Mouse (Mus musculus): ENCODE data around the gene Tbc1d2b. TPM values are rescaled to one million over a fixed set of nuclear protein-coding genes. Genes with fewer than 3 reads are reported as not detected.

Gene Tbc1d2b
- polyA plus RNA-seq, 1 experiment, result 2.9 TPM

GRCm38 (mm10) chr9:90303101-90303835 lies 32.7 kb upstream of the Tbc1d2b start:
- Histone ChIP-seq H3K79me2 (ENCODE audit: control insufficient read depth, insufficient read depth) (no peaks in the 10 kb centered on the region), H3K36me3 (ENCODE audit: control insufficient read depth, insufficient read depth) (no peaks in the 10 kb centered on the region), H3K4me3 (no peak overlapping the region), H3K27me3 (ENCODE audit: control insufficient read depth, insufficient read depth, insufficient read length) (no peaks in the 10 kb centered on the region), H3ac (ENCODE audit: control insufficient read depth, insufficient read length) (no peak overlapping the region), H3K4me2 (ENCODE audit: low read depth) (no peak overlapping the region)
- no peak for TF ChIP-seq MYOD1 (IDR thresholded peaks at IDR 0.05; ENCODE audit: control insufficient read depth in 1 of 3, insufficient read length in 2 of 3, low read depth in 2 of 3)
- no peak for TF ChIP-seq POLR2AphosphoS2 (IDR thresholded peaks at IDR 0.05; ENCODE audit: insufficient read length, low read depth)
- TF ChIP-seq MAX (IDR thresholded peaks at IDR 0.05; ENCODE audit: low read depth), result no peak
- no peak for TF ChIP-seq POLR2A (IDR thresholded peaks at IDR 0.05; ENCODE audit: insufficient read length, low read depth)
- TF ChIP-seq TCF3 (IDR thresholded peaks at IDR 0.05; ENCODE audit: insufficient read length, low read depth), result no peak
- no peak for TF ChIP-seq USF1 (IDR thresholded peaks at IDR 0.05; ENCODE audit: low read depth)
- TF ChIP-seq TCF12 (IDR thresholded peaks at IDR 0.05; ENCODE audit: insufficient read depth, poor library complexity, severe bottlenecking), result no peak
- no peak for TF ChIP-seq SRF (IDR thresholded peaks at IDR 0.05; ENCODE audit: control insufficient read depth, insufficient read length, low read depth)
- TF ChIP-seq E2F4 (IDR thresholded peaks at IDR 0.05; ENCODE audit: insufficient read depth), result no peak
- TF ChIP-seq MYOG (IDR thresholded peaks at IDR 0.05; ENCODE audit: control insufficient read depth in 1 of 3, insufficient read depth in 1 of 3, insufficient read length in 2 of 3, low read depth in 2 of 3), result no peak
- no peak for TF ChIP-seq CEBPB (IDR thresholded peaks at IDR 0.05; ENCODE audit: insufficient read depth, poor library complexity, severe bottlenecking)
- TF ChIP-seq REST (IDR thresholded peaks at IDR 0.05; ENCODE audit: insufficient read depth, insufficient read length), result no peak

GRCm38 (mm10) chr9:90302670-90303069 lies 32.1 kb upstream of the Tbc1d2b start:
- no peaks in the 10 kb centered on the region for H3K79me2 ChIP-seq (ENCODE audit: control insufficient read depth, insufficient read depth)
- no peak overlapping the region for H3ac ChIP-seq (ENCODE audit: control insufficient read depth, insufficient read length)
- no peaks in the 10 kb centered on the region for H3K27me3 ChIP-seq (ENCODE audit: control insufficient read depth, insufficient read depth, insufficient read length)
- no peak overlapping the region for H3K4me3 ChIP-seq
- H3K4me2 ChIP-seq (ENCODE audit: low read depth), result no peak overlapping the region
- no peak for TF ChIP-seq TCF12 (IDR thresholded peaks at IDR 0.05; ENCODE audit: insufficient read depth, poor library complexity, severe bottlenecking)
- TF ChIP-seq MYOG (IDR thresholded peaks at IDR 0.05; ENCODE audit: control insufficient read depth in 1 of 3, insufficient read depth in 1 of 3, insufficient read length in 2 of 3, low read depth in 2 of 3), result no peak
- TF ChIP-seq POLR2A (IDR thresholded peaks at IDR 0.05; ENCODE audit: insufficient read length, low read depth), result no peak
- TF ChIP-seq TCF3 (IDR thresholded peaks at IDR 0.05; ENCODE audit: insufficient read length, low read depth), result no peak
- no peak for TF ChIP-seq E2F4 (IDR thresholded peaks at IDR 0.05; ENCODE audit: insufficient read depth)
- no peak for TF ChIP-seq MAX (IDR thresholded peaks at IDR 0.05; ENCODE audit: low read depth)
- no peak for TF ChIP-seq POLR2AphosphoS2 (IDR thresholded peaks at IDR 0.05; ENCODE audit: insufficient read length, low read depth)
- no peak for TF ChIP-seq USF1 (IDR thresholded peaks at IDR 0.05; ENCODE audit: low read depth)
- no peak for TF ChIP-seq REST (IDR thresholded peaks at IDR 0.05; ENCODE audit: insufficient read depth, insufficient read length)
- no peak for TF ChIP-seq CEBPB (IDR thresholded peaks at IDR 0.05; ENCODE audit: insufficient read depth, poor library complexity, severe bottlenecking)
- no peak for TF ChIP-seq SRF (IDR thresholded peaks at IDR 0.05; ENCODE audit: control insufficient read depth, insufficient read length, low read depth)
- TF ChIP-seq MYOD1 (IDR thresholded peaks at IDR 0.05; ENCODE audit: control insufficient read depth in 1 of 3, insufficient read length in 2 of 3, low read depth in 2 of 3), result no peak
- no peaks in the 10 kb centered on the region for H3K36me3 ChIP-seq (ENCODE audit: control insufficient read depth, insufficient read depth)

GRCm38 (mm10) chr9:90301081-90301688 lies 30.6 kb upstream of the Tbc1d2b start:
- Histone ChIP-seq H3K27me3 (ENCODE audit: control insufficient read depth, insufficient read depth, insufficient read length) (no peaks in the 10 kb centered on the region), H3K4me2 (ENCODE audit: low read depth) (no peak overlapping the region), H3ac (ENCODE audit: control insufficient read depth, insufficient read length) (no peak overlapping the region), H3K36me3 (ENCODE audit: control insufficient read depth, insufficient read depth) (no peaks in the 10 kb centered on the region), H3K4me3 (no peak overlapping the region), H3K79me2 (ENCODE audit: control insufficient read depth, insufficient read depth) (no peaks in the 10 kb centered on the region)
- TF ChIP-seq CEBPB (IDR thresholded peaks at IDR 0.05; ENCODE audit: insufficient read depth, poor library complexity, severe bottlenecking), result no peak
- no peak for TF ChIP-seq USF1 (IDR thresholded peaks at IDR 0.05; ENCODE audit: low read depth)
- TF ChIP-seq MYOD1 (IDR thresholded peaks at IDR 0.05; ENCODE audit: control insufficient read depth in 1 of 3, insufficient read length in 2 of 3, low read depth in 2 of 3), result no peak
- no peak for TF ChIP-seq MAX (IDR thresholded peaks at IDR 0.05; ENCODE audit: low read depth)
- TF ChIP-seq POLR2AphosphoS2 (IDR thresholded peaks at IDR 0.05; ENCODE audit: insufficient read length, low read depth), result no peak
- TF ChIP-seq MYOG (IDR thresholded peaks at IDR 0.05; ENCODE audit: control insufficient read depth in 1 of 3, insufficient read depth in 1 of 3, insufficient read length in 2 of 3, low read depth in 2 of 3), result no peak
- TF ChIP-seq SRF (IDR thresholded peaks at IDR 0.05; ENCODE audit: control insufficient read depth, insufficient read length, low read depth), result no peak
- no peak for TF ChIP-seq POLR2A (IDR thresholded peaks at IDR 0.05; ENCODE audit: insufficient read length, low read depth)
- TF ChIP-seq REST (IDR thresholded peaks at IDR 0.05; ENCODE audit: insufficient read depth, insufficient read length), result no peak
- no peak for TF ChIP-seq TCF3 (IDR thresholded peaks at IDR 0.05; ENCODE audit: insufficient read length, low read depth)
- TF ChIP-seq TCF12 (IDR thresholded peaks at IDR 0.05; ENCODE audit: insufficient read depth, poor library complexity, severe bottlenecking), result no peak
- TF ChIP-seq E2F4 (IDR thresholded peaks at IDR 0.05; ENCODE audit: insufficient read depth), result no peak

DNA sequence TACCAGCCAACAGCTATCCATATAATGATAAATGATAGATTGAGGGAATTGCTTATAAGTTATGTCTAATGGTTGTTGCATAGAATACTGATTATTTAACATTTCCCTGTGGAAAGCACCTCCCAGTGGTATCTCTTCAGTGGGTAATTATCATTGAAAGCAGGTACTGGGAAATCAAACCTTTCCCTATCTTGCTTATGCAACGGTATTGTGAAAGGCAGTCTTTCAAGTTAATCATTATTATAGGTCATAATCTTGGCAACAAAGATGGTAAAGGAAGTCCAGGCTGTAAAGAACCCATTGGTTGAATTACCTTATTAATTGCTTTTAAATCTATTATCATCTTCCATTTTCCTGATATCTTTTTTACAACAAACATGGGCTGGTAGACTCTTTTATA lies 27.0 kb upstream of the Tbc1d2b start:
- no peak overlapping the region for H3K4me2 ChIP-seq (ENCODE audit: low read depth)
- TF ChIP-seq MYOG (IDR thresholded peaks at IDR 0.05; ENCODE audit: control insufficient read depth in 1 of 3, insufficient read depth in 1 of 3, insufficient read length in 2 of 3, low read depth in 2 of 3) (no peak), MYOD1 (IDR thresholded peaks at IDR 0.05; ENCODE audit: control insufficient read depth in 1 of 3, insufficient read length in 2 of 3, low read depth in 2 of 3) (no peak), E2F4 (IDR thresholded peaks at IDR 0.05; ENCODE audit: insufficient read depth) (no peak), TCF12 (IDR thresholded peaks at IDR 0.05; ENCODE audit: insufficient read depth, poor library complexity, severe bottlenecking) (no peak), POLR2AphosphoS2 (IDR thresholded peaks at IDR 0.05; ENCODE audit: insufficient read length, low read depth) (no peak), CEBPB (IDR thresholded peaks at IDR 0.05; ENCODE audit: insufficient read depth, poor library complexity, severe bottlenecking) (no peak), USF1 (IDR thresholded peaks at IDR 0.05; ENCODE audit: low read depth) (no peak), TCF3 (IDR thresholded peaks at IDR 0.05; ENCODE audit: insufficient read length, low read depth) (no peak), MAX (IDR thresholded peaks at IDR 0.05; ENCODE audit: low read depth) (no peak), POLR2A (IDR thresholded peaks at IDR 0.05; ENCODE audit: insufficient read length, low read depth) (no peak), REST (IDR thresholded peaks at IDR 0.05; ENCODE audit: insufficient read depth, insufficient read length) (no peak)
- H3ac ChIP-seq (ENCODE audit: control insufficient read depth, insufficient read length), result no peak overlapping the region
- H3K79me2 ChIP-seq (ENCODE audit: control insufficient read depth, insufficient read depth), result no peaks in the 10 kb centered on the region
- no peaks in the 10 kb centered on the region for H3K36me3 ChIP-seq (ENCODE audit: control insufficient read depth, insufficient read depth)
- no peak overlapping the region for H3K4me3 ChIP-seq
- no peaks in the 10 kb centered on the region for H3K27me3 ChIP-seq (ENCODE audit: control insufficient read depth, insufficient read depth, insufficient read length)
